Mouse (Mus musculus): ENCODE data around the gene Sema4d.

DNA sequence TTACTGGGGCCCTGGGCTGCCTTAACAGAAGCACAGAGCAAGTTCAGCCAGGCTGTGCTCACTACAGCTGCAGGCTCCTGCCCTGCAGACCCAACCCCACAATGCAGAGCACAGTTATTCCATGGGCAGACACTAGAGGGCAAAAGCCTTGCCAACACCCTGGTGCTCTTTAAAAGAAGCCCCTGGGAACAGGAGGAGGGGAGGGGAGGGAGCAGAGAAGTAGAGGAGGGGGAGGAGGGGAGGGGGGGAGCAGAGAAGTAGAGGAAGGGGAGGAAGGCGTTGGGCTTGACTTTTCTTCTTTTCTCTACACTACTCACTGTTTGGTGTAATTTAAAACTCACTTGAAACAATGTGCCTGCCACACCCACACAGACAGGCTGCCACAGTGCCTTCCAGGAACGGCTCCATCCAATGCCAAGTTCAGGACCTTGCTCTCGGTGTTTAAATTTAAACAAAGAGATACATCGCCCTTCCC is 63.6 kb downstream of the Sema4d start:
- TF ChIP-seq CTCF (conservative IDR thresholded peaks at IDR 0.05 in 1 of 2, IDR thresholded peaks at IDR 0.05 in 1 of 2; ENCODE audit: low read depth in 2 of 2, low read length in 2 of 2) (peak; percentile 21 to 65; a peak in 3 of 4 replicates), POLR2A (IDR thresholded peaks at IDR 0.05; ENCODE audit: low read depth, low read length) (no peak), HCFC1 (IDR thresholded peaks at IDR 0.05; ENCODE audit: low read depth, low read length) (no peak), RAD21 (IDR thresholded peaks at IDR 0.05; ENCODE audit: low read depth, low read length) (peak; percentile 47), USF1 (IDR thresholded peaks at IDR 0.05; ENCODE audit: low read depth, low read length) (no peak), EP300 (IDR thresholded peaks at IDR 0.05; ENCODE audit: low read length) (no peak), SIN3A (IDR thresholded peaks at IDR 0.05; ENCODE audit: low read length) (no peak), KAT2A (IDR thresholded peaks at IDR 0.05; ENCODE audit: insufficient replicate concordance, low read length) (no peak), MAX (IDR thresholded peaks at IDR 0.05; ENCODE audit: low read length) (no peak), E2F4 (IDR thresholded peaks at IDR 0.05; ENCODE audit: insufficient replicate concordance, low read depth, low read length) (no peak), MEF2A (IDR thresholded peaks at IDR 0.05; ENCODE audit: borderline replicate concordance, low read depth, low read length) (no peak)

All from CH12.LX (cell line).